Mouse (Mus musculus) kidney, adult 9 months (tissue): ENCODE measurements at regions not wholly inside any gene's neighbourhood (a gene's known extent, or its start where the extent isn't known, plus 50 kb on each side); places are given as distances from the start of the nearest gene placed in this dataset.

ENCODE experiments used
- DNase-seq: peaks from one replicate; pipeline ENCODE4 v3.0.0; 2022

DNA sequence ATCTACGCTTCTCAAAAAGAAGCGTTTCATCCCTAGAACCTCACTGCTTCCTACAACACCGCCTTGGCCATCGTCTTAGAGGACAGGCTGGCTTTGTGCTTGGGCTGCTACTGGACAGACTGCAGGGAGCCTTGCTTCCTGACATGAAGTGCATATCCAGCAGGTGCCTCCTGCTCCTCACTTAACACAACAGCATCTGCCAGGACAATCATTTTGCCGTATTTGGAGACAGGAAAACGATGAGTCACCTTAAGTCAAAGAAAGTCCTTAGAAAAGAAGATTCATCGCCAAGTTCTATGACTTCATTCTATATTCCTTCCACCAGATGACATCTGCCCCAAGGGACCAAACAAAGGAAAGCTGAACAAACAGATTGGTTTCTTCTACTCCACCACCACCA, 98.5 kb upstream of the Sgk1 start:
- DNase-seq, result peak; percentile 49

GRCm38 (mm10) chr10:21785110-21785509, 96.9 kb upstream of the Sgk1 start:
- DNase-seq, result no peak

- no peak for DNase-seq
These were observed 96.2 kb upstream of the Sgk1 start for GRCm38 (mm10) chr10:21785785-21786184.

DNA sequence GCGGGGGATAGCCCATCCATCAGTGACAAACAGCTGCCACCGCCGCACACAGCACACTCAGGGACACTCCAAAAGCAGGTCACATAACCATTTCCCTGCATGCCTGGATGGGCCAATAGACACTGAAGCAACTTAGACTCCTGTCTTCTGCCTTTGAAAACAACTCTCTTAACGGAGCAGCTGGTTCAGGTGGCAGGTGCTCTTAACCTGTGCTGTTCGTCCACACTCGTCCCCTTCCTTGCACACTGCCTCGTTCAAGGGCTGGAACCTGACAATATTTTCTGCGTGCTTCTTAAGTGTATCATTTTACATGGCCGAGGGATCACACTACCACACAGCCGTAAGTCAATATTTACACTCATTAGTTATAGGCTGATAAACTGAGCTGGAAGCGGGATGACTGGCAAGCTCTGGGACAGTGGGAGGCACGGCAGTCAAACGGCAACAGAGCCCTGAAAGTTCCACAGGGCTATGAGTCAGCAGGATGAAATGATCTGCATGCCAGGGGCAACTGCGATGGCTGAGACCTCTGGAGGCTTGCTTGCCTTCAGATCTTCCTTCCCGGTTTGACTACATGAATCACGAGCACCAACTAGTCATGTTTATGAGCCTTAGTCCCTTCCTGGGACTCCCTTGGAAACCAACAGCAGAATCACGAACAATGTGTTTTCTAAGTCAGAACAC, 92.0 kb upstream of the Sgk1 start:
- DNase-seq, result peak; percentile 21

DNA sequence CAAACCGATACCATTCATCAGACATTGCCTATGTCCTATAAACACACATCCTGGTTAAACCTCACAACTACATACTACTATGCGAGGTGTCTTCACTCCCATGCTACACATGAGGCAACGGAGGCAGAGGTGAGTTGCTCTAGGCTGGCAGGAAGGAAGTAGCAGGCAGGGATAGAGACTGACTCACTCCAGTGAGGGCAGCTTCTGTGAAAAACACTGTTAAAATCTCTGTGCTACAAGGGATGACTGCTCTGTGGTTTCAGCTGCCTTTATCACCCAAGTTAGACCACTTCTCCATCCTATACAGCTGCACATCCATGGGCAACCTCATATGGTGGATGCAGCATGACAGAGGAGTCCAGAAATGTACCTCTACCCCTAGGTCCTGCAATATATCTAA, 91.0 kb upstream of the Sgk1 start:
- DNase-seq, result no peak

DNA sequence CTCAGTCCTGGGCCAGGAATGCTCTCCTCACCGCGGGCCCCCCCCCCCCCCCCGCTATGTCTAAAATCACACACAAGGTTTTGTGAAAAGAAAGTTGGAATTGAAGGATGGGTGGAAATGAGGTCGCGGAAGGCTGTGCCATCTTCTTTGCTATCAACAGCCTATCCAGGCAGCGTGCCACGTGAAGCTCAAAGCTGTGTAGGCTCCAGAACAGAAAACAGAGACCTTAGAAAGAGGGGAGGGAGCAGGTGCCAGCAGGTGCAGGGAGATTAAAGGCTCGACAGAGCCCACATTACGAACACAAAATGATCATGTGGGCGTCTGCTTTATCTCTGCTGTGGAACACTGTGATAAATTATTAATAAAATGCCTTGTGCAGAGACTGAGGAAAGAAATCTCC, 89.6 kb upstream of the Sgk1 start:
- DNase-seq, result no peak

DNA sequence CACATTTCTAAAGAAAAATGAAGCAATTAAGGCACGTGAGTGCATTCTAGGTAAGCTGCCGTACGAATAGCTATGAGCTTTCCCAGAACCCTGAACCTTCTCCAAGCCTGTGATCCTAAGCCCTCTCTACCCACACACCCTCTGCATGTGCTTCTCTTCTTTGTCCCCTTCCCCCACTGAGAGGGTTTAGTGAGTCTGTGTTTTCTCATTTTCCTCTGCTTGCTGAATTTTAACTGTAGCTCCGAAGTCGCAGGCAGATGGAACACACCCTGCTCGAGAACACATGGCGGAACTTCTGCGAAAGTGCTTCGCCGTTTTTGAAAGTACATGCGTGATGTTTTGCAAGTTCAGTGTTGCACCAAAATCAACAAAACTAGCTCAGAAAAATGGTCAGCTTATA, 88.3 kb upstream of the Sgk1 start:
- DNase-seq, result no peak

DNA sequence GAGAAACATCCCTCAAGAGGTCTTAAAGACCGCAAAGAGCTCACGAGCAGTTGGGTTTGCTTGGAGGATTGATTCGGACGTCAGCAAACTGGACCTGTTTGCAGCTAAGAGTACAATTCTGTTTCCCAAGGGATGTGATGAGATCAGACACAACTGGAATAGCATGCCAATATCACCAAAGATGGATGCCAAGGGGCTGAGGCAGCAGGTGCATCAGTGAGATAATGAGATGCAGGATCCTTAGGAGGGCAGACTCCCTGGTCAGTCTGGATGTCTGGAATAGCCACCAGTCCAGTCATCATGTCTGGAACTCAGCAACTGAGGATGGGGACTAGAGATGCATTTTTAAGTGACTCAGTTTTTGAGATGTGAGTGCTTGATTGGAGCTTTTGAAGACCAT, 85.6 kb upstream of the Sgk1 start:
- no peak for DNase-seq

GRCm38 (mm10) chr10:21798103-21798502, 83.9 kb upstream of the Sgk1 start:
- DNase-seq, result no peak

- no peak for DNase-seq
These were observed 80.4 kb upstream of the Sgk1 start for GRCm38 (mm10) chr10:21801556-21801955.

DNA sequence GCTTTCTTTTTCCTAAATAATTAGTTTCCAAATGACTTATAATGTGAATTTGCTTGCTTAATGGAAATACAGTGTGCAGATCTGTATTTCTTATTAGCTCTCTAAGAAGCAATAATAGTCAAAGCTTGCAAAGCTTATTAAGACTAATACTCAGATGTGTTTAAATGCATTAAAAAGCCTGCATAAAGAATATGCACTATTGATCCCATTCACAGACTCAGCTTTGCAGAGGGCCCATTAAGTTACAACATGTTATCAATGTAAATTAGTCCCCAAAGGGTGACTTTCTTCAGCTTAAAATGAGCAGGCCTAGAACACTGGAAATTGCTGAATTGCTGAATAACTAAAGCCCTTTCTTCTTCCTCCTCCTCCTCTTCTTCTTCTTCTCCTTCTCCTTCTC, 78.8 kb upstream of the Sgk1 start:
- DNase-seq, result no peak

DNA sequence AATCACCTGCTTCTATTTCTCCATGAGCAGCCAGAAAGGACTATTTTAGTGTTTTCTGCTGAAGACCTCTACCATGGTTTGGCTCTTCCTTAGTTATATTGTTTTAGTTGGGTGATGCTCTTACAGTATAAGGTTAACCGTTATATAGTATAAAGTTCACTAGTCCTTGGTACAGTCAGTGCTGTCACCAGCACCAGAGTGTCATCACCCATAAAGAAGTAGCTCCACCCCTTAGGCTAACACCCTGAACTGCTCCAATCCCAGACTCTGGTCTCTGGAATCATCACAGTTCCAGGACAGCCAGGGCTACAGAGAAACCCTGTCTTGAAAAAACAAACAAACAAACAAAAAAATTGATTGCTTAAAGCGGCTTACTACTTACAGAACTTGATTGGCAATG, 77.2 kb upstream of the Sgk1 start:
- no peak for DNase-seq

- no peak for DNase-seq
These were observed 76.4 kb upstream of the Sgk1 start for GRCm38 (mm10) chr10:21805606-21806005.

DNA sequence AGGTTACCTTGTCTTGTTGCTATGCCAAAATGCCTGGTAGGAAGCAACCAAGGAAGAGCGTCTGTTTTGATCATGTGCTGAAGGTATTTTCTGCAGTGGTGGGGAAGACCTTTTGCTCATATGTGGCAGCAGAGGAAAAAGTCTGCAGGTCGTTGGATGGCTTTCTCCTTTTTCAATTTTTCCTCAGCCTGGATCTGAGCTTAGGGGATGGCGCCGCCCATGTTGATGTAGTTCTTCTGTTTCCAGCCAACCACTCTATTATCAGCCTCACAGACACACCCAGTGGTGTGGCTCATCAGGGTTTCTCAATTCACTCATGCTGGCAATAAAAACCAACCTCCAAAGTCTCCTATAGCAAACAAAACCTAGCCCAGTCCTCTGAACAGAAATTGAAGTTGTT, 75.3 kb upstream of the Sgk1 start:
- DNase-seq, result no peak

- no peak for DNase-seq
These were observed 62.3 kb upstream of the Sgk1 start for GRCm38 (mm10) chr10:21819686-21820085.

GRCm38 (mm10) chr10:21821421-21821820, 60.6 kb upstream of the Sgk1 start:
- no peak for DNase-seq

DNA sequence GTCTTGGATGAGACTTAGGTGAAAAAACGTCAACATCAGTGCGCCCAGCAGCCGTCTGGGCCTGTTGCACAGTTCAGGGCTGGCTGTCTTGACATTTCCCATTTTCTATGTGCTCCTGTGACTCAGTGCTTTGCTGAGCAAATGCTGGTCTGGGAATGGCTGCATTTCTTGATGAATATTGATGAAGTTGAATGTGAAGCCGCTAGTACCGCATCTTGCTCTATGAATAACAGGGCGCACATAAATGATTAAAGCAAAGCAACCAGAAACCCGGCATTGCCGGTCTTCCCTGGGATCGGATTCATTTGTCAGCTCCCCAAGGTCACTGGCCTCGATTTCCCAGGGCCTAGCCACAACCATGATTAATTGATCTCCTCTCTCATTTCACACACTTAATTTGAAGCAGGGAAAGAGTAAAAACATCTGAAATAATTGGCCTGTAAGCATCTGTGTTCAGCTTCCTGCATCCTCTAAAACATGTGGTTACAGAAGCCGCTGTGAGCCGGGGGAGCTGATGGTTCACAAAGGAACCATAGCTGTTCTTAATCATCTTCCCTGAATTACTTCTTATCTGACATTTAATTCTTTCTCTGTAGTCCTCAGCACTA, 57.5 kb upstream of the Sgk1 start:
- DNase-seq, result no peak

GRCm38 (mm10) chr10:21826793-21827504, 55.0 kb upstream of the Sgk1 start:
- peak; percentile 51 for DNase-seq

DNA sequence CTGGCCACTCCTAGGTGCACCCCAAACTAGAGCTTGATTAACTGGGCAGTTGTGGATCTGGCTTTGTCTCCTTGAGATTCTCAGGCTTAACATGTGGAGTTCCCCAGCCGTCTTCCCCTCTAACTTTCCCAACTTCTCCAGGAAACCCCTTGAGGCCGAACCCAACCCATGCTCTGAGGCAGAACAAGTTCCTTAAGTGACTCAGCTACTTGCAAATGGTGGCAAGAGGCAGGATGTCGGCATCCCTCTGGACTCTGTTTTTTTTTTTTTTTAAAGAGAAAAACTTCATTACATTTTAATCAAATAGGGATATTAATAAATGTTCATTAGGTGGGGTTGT, 54.5 kb upstream of the Sgk1 start:
- DNase-seq, result no peak

DNA sequence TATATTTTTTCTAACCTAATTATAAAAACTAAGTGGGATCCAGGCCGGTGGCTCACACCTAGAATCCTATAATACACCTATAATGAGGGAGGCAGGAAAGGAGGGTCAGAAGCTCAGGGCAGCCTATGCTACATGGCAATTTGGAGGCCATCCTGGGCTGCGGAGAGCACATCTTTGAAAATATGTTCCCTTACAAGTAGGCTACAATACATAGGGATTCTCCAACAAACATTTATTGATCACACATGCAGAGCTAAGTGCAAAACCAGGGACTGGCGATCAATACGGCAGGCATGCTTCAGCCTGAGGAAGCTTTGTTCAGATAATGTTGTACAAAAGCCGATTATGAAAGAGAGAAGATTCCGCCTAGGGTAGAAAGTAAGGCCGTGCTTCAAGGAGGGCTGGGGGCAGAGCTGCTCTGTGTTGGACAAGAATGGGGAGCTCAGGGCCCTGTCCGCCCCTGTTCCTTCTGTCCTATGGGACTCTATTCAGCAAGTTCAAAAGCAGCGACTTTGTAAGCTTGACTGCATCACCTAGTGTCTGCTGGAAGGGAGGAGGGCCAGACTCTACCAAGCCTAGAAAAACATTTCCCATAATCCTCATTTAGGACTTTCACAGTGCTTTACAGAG, 53.4 kb upstream of the Sgk1 start:
- DNase-seq, result no peak

DNA sequence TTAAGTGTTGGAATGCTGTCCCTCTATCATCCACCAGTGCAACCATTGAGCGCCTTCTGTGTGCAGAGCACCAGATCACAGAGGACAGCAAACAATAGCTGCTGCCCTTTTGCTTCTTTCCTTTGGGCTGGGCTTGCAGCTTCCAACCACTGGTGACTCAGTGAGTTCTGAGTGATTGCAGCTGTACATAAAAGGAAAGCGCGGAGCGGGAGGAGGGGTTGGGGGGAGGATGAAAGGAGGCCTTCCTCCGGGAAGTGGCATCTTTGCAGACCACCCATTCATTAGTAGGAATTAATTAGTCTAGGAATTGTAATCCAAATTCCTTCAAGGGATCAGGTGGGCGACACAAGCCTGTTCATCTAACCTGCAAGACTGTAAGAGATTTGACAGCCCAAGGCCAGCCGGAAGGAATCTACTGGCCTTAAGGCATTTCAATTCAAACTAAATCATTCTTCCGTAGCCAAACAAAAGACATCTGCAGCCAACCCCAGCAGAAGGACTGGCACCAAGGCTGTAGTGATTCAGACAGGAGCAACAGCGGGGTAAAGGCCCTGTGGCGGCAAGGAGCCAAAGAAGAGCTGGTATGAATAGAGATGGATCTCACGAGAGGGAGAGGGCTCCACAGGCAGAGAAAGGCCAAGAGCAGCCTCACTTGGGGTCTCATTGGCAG, 52.8 kb upstream of the Sgk1 start:
- DNase-seq, result no peak

- no peak for DNase-seq
These were observed 50.8 kb upstream of the Sgk1 start for GRCm38 (mm10) chr10:21831002-21831696.
